Mouse (Mus musculus): ENCODE data around the gene Majin. TPM values are rescaled to one million over a fixed set of nuclear protein-coding genes. Genes with fewer than 3 reads are reported as not detected.

Gene Majin
- polyA plus RNA-seq, 1 experiment from 2014 or later, result not detected

GRCm38 (mm10) chr19:6206716-6207115 is 22.5 kb downstream of the Majin start:
- H3K4me1 ChIP-seq (replicated peaks; ENCODE audit: control insufficient read depth, insufficient read depth), result no peaks in the 10 kb centered on the region
- no peak overlapping the region for H3K27ac ChIP-seq (replicated peaks)
- H3K9me3 ChIP-seq (ENCODE audit: control insufficient read depth, low read length), result no peaks in the 10 kb centered on the region
- H3K27me3 ChIP-seq (ENCODE audit: control insufficient read depth, insufficient read depth, low read length), result no peaks in the 10 kb centered on the region
- DNase-seq (ENCODE audit: low spot score) (no peak), ATAC-seq (ENCODE audit: low FRiP score, low TSS enrichment) (no peak)
- H3K36me3 ChIP-seq (ENCODE audit: control insufficient read depth, insufficient read depth, low read length), result no peaks in the 10 kb centered on the region
- H3K4me3 ChIP-seq (ENCODE audit: low read depth, low read length), result no peak overlapping the region
- 55% methylated on average over 5 of the region's 5 CpGs for WGBS
- no peak overlapping the region for H3K9ac ChIP-seq (ENCODE audit: low read length)
- TF ChIP-seq EP300 (optimal IDR thresholded peaks at IDR 0.05) (no peak), CTCF (IDR thresholded peaks at IDR 0.05; ENCODE audit: low read depth) (no peak)
- H3K4me2 ChIP-seq (replicated peaks; ENCODE audit: low read depth), result no peak overlapping the region

- H3K36me3 ChIP-seq (ENCODE audit: control insufficient read depth, insufficient read depth, low read length), result no peaks in the 10 kb centered on the region
- H3K27me3 ChIP-seq (ENCODE audit: control insufficient read depth, insufficient read depth, low read length), result no peaks in the 10 kb centered on the region
- no peak overlapping the region for H3K9ac ChIP-seq (ENCODE audit: low read length)
- H3K9me3 ChIP-seq (ENCODE audit: control insufficient read depth, low read length), result no peaks in the 10 kb centered on the region
- ATAC-seq (ENCODE audit: low FRiP score, low TSS enrichment) (no peak), DNase-seq (ENCODE audit: low spot score) (no peak)
- H3K4me3 ChIP-seq (ENCODE audit: low read depth, low read length), result no peak overlapping the region
- H3K27ac ChIP-seq (replicated peaks), result no peak overlapping the region
- no peaks in the 10 kb centered on the region for H3K4me1 ChIP-seq (replicated peaks; ENCODE audit: control insufficient read depth, insufficient read depth)
- TF ChIP-seq CTCF (IDR thresholded peaks at IDR 0.05; ENCODE audit: low read depth) (no peak), EP300 (optimal IDR thresholded peaks at IDR 0.05) (no peak)
- no peak overlapping the region for H3K4me2 ChIP-seq (replicated peaks; ENCODE audit: low read depth)
- WGBS, result 48% methylated on average over 6 of the region's 6 CpGs
Measured at GRCm38 (mm10) chr19:6216046-6216705, 32.0 kb downstream of the Majin start.

- Histone ChIP-seq H3K27ac (replicated peaks) (no peak overlapping the region), H3K4me1 (replicated peaks; ENCODE audit: control insufficient read depth, insufficient read depth) (no peaks in the 10 kb centered on the region), H3K9me3 (ENCODE audit: control insufficient read depth, low read length) (no peaks in the 10 kb centered on the region), H3K27me3 (ENCODE audit: control insufficient read depth, insufficient read depth, low read length) (no peaks in the 10 kb centered on the region), H3K36me3 (ENCODE audit: control insufficient read depth, insufficient read depth, low read length) (no peaks in the 10 kb centered on the region), H3K9ac (ENCODE audit: low read length) (no peak overlapping the region), H3K4me2 (replicated peaks; ENCODE audit: low read depth) (no peak overlapping the region), H3K4me3 (ENCODE audit: low read depth, low read length) (no peak overlapping the region)
- TF ChIP-seq CTCF (IDR thresholded peaks at IDR 0.05; ENCODE audit: low read depth) (no peak), EP300 (optimal IDR thresholded peaks at IDR 0.05) (no peak)
- DNase-seq (ENCODE audit: low spot score) (no peak), ATAC-seq (ENCODE audit: low FRiP score, low TSS enrichment) (no peak)
- 58% methylated on average over 6 of the region's 6 CpGs for WGBS
Measured at GRCm38 (mm10) chr19:6218606-6219005, 34.4 kb downstream of the Majin start.

- Histone ChIP-seq H3K9ac (ENCODE audit: low read length) (no peak within 1 kb of the TSS), H3K27ac (replicated peaks) (no peak within 1 kb of the TSS), H3K4me3 (ENCODE audit: low read depth, low read length) (no peak within 1 kb of the TSS), H3K9me3 (ENCODE audit: control insufficient read depth, low read length) (no peaks in the 10 kb centered on the region), H3K4me2 (replicated peaks; ENCODE audit: low read depth) (no peak within 1 kb of the TSS), H3K27me3 (ENCODE audit: control insufficient read depth, insufficient read depth, low read length) (no peaks in the 10 kb centered on the region), H3K36me3 (ENCODE audit: control insufficient read depth, insufficient read depth, low read length) (peaks cover 4% of the 10 kb centered on the region; the same call in 1 of the 2 replicates), H3K4me1 (replicated peaks; ENCODE audit: control insufficient read depth, insufficient read depth) (no peaks in the 10 kb centered on the region)
- no peak for ATAC-seq (ENCODE audit: low FRiP score, low TSS enrichment)
- 21% methylated on average over 2 of the region's 2 CpGs for WGBS
- DNase-seq (ENCODE audit: low spot score), result peak; percentile 46
- peak; percentile 47 for TF ChIP-seq CTCF (IDR thresholded peaks at IDR 0.05; ENCODE audit: low read depth)
- no peak for TF ChIP-seq EP300 (optimal IDR thresholded peaks at IDR 0.05)
Measured at GRCm38 (mm10) chr19:6226135-6226534, 41.9 kb downstream of the Majin start, which contains the start of gene Gpha2. Gene Gpha2 (plus strand): TSS chr19:6226380.

GRCm38 (mm10) chr19:6226763-6227162 is 42.6 kb downstream of the Majin start:
- H3K9ac ChIP-seq (ENCODE audit: low read length), result no peak overlapping the region
- ATAC-seq (ENCODE audit: low FRiP score, low TSS enrichment) (no peak), DNase-seq (ENCODE audit: low spot score) (no peak)
- peaks cover 4% of the 10 kb centered on the region; the same call in 1 of the 2 replicates for H3K36me3 ChIP-seq (ENCODE audit: control insufficient read depth, insufficient read depth, low read length)
- no peak overlapping the region for H3K4me3 ChIP-seq (ENCODE audit: low read depth, low read length)
- no peaks in the 10 kb centered on the region for H3K4me1 ChIP-seq (replicated peaks; ENCODE audit: control insufficient read depth, insufficient read depth)
- no peaks in the 10 kb centered on the region for H3K27me3 ChIP-seq (ENCODE audit: control insufficient read depth, insufficient read depth, low read length)
- H3K4me2 ChIP-seq (replicated peaks; ENCODE audit: low read depth), result no peak overlapping the region
- no peak overlapping the region for H3K27ac ChIP-seq (replicated peaks)
- TF ChIP-seq CTCF (IDR thresholded peaks at IDR 0.05; ENCODE audit: low read depth) (no peak), EP300 (optimal IDR thresholded peaks at IDR 0.05) (no peak)
- WGBS, result 91% methylated on average over 13 of the region's 14 CpGs
- H3K9me3 ChIP-seq (ENCODE audit: control insufficient read depth, low read length), result no peaks in the 10 kb centered on the region

- no peaks in the 10 kb centered on the region for H3K4me1 ChIP-seq (replicated peaks; ENCODE audit: control insufficient read depth, insufficient read depth)
- H3K9ac ChIP-seq (ENCODE audit: low read length), result no peak overlapping the region
- ATAC-seq (ENCODE audit: low FRiP score, low TSS enrichment), result no peak
- no peak overlapping the region for H3K4me2 ChIP-seq (replicated peaks; ENCODE audit: low read depth)
- TF ChIP-seq EP300 (optimal IDR thresholded peaks at IDR 0.05), result no peak
- TF ChIP-seq CTCF (IDR thresholded peaks at IDR 0.05; ENCODE audit: low read depth), result no peak
- peaks cover 10% of the 10 kb centered on the region; the same call in 1 of the 2 replicates for H3K36me3 ChIP-seq (ENCODE audit: control insufficient read depth, insufficient read depth, low read length)
- DNase-seq (ENCODE audit: low spot score), result no peak
- H3K9me3 ChIP-seq (ENCODE audit: control insufficient read depth, low read length), result no peaks in the 10 kb centered on the region
- no peak overlapping the region for H3K27ac ChIP-seq (replicated peaks)
- WGBS, result 82% methylated on average over 4 of the region's 4 CpGs
- no peak overlapping the region for H3K4me3 ChIP-seq (ENCODE audit: low read depth, low read length)
- no peaks in the 10 kb centered on the region for H3K27me3 ChIP-seq (ENCODE audit: control insufficient read depth, insufficient read depth, low read length)
Measured at GRCm38 (mm10) chr19:6227864-6228263, 43.7 kb downstream of the Majin start.

Measured in stomach, postnatal 0 days (tissue).